Mouse (Mus musculus) retina, postnatal 7 days (tissue): ENCODE data around the gene Rpl27a.

Experiments
- DNase-seq: peaks from one replicate; pipeline ENCODE4 v3.0.0-alpha.2; 2012; ENCODE audit warnings: low read depth, low spot score

The Rpl27a gene

GRCm38 (mm10) chr7:109518838-109519696 lies at the start of gene Rpl27a:
TSS of gene Rpl27a (plus strand) at chr7:109519147.
- DNase-seq = peak; percentile 98

- DNase-seq = no peak
These were observed 48.2 kb upstream of the Rpl27a start for GRCm38 (mm10) chr7:109470700-109471099.

DNA sequence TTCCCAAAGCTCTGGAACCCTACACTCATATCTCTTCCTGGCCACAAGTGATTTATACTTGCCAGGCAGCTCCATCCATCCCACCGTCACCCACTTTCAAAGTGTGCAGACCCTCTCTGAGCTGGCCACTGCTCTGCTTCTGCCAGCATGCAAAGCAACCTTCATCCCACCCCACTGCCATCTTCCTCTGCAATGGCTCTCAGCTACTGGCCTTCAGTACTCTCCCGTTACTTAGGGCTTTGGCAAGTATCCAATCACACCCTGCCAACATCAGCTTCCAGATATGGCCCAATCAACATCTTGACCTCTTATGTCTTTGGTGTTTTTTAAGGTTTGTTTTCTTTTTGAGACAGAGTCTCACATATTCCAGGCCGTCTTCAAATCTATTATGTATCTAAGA lies 41.0 kb upstream of the Rpl27a start:
- no peak for DNase-seq

DNA sequence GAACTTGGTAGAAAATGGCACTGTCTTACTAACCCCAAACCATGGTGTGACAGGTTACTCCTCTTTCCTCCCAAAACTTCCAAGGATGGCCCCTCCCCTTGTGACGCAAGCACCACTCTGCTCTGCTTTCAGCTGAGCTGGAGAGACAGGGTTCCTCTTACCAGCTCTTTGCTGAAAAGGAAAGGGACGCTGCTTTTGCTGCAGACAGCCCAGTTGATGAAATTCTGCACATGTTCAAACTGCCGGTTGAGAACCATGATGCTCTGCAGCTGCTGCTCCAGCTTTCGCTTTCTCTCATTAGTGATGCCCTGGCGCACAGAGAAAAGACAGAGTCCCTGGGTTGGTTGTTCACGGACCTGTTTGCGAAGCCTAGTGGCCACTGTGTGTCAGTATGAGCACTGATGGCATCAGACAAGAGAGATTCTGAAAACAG lies 38.2 kb upstream of the Rpl27a start:
- DNase-seq = peak; percentile 11

DNA sequence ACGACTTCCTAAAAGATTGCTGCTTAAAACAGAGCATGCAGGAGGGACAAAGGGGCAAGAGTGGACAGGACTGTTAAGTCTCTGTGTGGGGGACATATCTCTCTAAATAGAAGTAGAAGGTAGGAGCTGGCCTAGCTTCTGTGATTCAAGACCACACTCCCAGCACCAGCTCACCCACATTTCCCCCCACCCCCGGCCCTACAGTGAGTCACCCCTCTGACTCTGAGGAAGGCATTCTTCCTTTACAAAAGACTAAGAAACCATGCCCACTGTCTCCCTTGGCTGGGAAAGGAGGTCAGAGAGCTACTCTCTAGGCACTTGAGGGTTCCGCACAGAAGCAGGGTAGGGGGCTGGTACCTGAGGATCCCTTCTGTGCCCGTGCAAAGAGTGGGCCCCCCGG lies 34.7 kb upstream of the Rpl27a start:
- no peak for DNase-seq

DNA sequence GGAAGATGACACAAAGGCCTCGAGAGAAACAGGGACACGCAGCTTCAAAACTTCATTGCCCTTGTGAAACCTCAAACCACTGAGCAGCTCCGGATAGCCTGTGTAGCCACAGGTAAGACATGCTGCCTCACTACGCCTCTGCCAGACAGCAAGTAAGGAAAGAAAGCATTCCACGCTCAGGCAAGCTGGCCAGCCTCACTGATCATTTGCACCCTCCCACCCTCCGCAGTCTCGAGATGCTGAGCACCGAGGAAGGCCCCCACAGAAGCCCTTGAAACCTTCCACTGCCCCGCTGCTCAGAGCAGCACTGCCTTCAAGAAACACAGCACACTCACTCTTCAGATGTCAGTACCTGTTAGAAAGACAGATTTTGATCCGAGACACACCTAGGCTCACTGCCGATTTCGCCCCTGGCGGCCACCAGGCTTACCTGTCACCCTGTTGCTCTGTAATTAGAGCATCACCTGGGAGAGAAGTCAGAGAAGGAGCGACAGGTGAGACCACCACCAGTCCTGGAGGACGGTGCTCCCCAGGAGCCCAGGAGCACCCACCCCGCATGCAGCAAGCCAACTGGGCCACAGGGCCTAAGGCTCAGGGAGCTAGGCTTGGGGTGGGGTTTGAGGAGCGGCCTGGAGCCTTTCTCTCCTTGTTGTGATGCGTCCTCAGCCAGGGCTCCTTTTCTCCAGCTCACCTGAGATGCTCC lies 26.2 kb upstream of the Rpl27a start:
- no peak for DNase-seq

GRCm38 (mm10) chr7:109493319-109494316 lies 25.3 kb upstream of the Rpl27a start:
- DNase-seq = peak; percentile 4

- no peak for DNase-seq
These were observed 21.4 kb upstream of the Rpl27a start for GRCm38 (mm10) chr7:109497507-109497906.

DNA sequence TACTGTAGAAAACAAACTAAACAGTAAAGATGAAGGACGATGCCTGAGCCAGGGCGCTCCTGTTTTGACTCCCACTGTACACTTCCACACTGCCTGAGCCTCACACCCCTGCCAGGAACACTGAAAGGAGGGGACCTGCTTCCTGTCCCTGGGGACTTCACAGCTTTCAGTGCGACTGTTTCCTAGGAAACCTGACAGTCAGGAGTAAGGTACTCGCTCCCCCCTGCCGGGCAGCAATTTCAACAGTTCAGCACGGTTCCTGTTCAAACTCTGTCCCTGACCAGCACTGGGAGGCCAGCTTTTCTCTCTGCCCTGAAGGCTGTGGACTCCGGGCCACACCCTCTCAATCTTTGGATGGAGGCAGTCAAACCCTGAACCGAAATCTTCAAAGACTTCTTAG lies 11.8 kb upstream of the Rpl27a start:
- no peak for DNase-seq

DNA sequence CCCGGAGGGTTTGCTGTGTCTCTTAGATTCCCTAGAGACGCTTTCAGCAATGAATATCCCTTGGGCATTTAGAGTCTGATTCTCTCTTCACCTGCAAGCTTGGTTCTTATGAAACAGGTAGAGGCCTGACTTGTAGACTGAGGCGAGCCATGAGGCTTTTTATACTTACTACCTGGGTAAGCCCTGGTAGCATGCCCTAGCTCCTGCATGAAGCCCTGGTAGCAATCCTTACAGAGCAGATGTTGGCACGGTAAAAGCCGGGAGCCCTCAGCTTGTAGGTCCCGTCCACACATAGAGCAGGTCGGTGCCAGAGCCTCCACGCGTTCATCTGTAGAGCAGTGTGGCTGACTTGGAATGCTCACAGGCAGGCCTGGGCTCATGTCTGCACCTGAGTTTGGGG lies 11.4 kb upstream of the Rpl27a start:
- no peak for DNase-seq

DNA sequence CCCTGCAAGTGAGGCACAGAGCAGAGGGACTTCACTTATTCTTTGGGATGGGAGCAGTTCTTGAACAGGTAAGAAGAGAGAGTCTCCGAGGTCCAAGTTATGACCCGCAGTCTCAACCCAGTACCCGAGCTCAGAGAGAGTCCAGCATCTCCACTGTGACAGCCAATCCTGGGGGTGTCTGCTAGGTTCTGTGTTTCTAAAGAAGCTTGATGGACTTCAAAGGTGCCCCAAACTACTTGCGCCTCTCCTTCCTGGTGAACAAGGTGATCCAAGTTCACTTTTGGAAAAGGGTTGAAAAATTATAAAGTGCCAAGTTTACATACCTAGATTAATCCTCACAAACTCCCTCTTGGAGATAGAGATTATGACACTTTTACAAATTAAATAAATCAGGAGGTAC lies 10.9 kb upstream of the Rpl27a start, which contains the start of gene Trim66:
Trim66 (minus strand) TSS at position 101 of the 400 bp plus-strand sequence.
- DNase-seq = no peak

DNA sequence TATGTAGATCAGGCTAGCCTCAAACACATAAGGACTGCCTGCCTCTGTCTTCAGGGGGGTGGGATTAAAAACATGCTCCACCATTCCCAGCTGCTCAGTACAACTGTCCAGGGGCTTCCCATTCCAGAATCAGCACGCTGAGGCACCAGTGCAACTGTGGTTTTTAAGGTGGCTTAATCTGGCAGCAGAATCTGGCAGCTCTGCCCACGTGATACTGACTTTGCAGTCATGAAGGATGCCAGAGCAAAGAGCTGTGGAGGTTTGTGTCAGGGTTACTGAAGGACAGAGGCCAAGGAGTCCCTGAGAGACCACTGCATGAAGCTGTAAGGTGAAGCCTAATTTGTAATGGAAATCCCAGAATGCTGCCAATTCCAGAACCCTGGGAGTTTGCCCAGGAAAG lies 8.1 kb upstream of the Rpl27a start:
- no peak for DNase-seq

GRCm38 (mm10) chr7:109511838-109512237 lies 7.1 kb upstream of the Rpl27a start:
- DNase-seq = no peak

GRCm38 (mm10) chr7:109516500-109516899 lies 2.4 kb upstream of the Rpl27a start:
- DNase-seq = no peak

DNA sequence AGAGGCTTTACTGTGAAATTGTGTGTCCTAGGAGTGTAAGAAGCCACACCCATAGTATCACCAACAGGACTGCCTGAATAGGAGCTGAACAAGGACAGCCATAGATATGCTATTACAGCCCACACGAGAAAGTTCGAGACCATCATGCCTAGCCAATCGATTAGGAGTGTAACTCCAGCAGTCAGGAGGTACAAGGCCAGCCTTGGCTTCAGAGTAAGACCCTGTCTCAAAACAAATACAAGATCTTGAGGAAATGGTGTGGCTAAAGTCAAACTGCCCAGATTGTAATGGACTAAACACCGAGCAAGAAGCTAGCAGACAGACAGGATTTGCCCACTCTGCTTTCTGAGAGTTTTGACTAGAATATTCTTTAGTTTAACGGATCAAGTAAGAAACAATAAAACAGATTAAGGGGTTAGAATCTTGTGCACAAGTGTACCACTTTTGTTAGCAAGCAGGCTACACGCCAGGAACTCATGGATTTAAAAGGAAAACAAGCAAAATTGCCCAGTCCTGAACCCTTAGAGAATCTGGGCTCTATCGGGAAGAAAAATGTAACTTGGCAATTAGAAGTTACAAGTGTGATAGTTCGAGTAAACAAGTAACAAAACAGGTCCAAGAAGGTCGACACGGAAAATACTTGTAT lies 788 bp upstream of the Rpl27a start:
- no peak for DNase-seq

- DNase-seq = no peak
These were observed 989 bp downstream of the Rpl27a start for GRCm38 (mm10) chr7:109519936-109520335.

DNA sequence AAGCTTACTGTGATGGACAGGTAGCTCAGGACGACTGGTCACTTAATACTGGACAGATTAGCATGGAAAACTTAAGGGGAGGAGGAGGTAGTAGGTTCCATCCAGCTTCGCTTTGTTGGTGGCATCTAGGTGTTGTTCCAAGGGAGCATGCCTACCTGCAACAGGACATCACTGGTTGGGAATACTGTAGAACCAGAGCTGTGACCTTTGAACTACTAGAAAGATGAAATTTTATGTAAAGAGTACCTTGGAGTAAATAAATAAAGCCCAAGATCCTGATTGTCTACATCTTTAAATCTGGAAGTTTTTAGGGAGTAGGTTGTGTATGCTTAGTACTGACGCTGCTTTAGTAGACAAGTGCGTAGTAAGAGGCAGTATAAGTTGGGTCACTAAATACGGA lies 3.1 kb downstream of the Rpl27a start:
- no peak for DNase-seq

- DNase-seq = no peak
These were observed 4.4 kb downstream of the Rpl27a start for GRCm38 (mm10) chr7:109523304-109523703.

DNA sequence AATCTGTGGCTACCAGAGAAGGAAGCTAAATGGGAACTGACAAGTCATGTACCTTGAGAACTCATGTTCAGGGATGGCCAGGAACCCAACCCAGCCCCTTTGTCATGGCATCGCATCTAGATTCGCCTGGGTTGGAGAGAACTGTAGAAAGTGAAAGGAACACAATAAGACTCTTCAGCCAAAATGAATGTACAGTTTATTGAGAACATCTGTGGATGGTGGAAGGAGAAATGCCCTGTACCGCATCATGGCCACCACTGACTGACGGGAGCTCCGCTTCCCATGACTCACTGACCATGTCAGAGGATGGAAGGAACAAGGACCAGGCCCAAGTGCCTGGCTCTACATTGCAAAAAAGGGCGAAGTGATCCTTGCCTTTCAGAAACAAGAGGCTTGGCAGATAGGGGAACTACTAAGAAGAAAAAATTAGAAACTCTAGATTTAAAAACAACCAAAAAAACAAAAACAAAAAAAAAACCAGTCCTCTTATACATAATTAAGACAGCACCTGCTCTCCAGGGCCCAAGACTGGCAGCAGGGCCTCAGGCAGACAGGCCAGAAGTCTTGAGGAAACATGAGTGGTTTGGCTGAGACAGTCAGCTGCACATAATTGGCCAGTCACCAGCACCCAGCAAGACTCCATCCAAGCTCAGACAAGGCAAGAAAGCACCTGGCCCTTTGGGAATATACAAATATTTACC lies 4.9 kb downstream of the Rpl27a start:
- no peak for DNase-seq

- no peak for DNase-seq
These were observed 5.4 kb downstream of the Rpl27a start for GRCm38 (mm10) chr7:109524442-109524744.

DNA sequence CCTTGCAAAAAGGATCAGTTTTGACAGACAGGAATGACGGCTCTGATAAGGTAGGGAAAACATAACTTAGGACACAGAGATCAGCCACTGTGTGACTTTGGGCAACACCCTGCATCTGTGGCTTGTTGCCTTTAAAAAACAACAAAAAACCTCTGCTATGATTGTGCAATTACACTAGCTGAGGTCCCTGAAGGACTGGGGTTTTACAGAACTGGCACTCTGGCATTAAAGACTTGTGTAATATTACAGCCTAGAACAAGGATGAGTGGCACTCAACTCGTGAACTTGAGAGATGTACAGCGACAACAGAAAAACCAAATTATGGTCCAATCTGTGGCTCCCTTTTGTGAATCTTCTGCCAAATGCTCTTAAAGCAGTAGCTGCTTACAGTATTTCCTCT lies 5.8 kb downstream of the Rpl27a start:
- DNase-seq = no peak
